Mouse (Mus musculus) MEL (cell line): ENCODE measurements around the gene Ptprn2. TPM values are rescaled to one million over a fixed set of nuclear protein-coding genes. Genes with fewer than 3 reads are reported as not detected.

ENCODE experiments used
- DNase-seq: peaks from one replicate; pipeline ENCODE4 v3.0.0; 2011; ENCODE audit warnings: low read depth, low spot score
- H3K27ac ChIP-seq: 2 replicates; pipeline ENCODE4 v1.5.1; 2012; ENCODE audit warnings: low read depth, mild to moderate bottlenecking, control low read depth, low read length, moderate library complexity; ENCODE audit not compliant: control insufficient read depth
- H3K27me3 ChIP-seq, 2 experiments: fragments of 150-350 bp in 1 of 2; sonication (generic) in 1 of 2; 2 replicates each; pipeline ENCODE4 v1.6.1; 2012; ENCODE audit warnings: low read length in 2 of 2, mild to moderate bottlenecking in 2 of 2, improper control_type of control experiment in 1 of 2, moderate library complexity in 1 of 2; ENCODE audit not compliant: insufficient read depth in 2 of 2, control insufficient read depth in 1 of 2
- H3K36me3 ChIP-seq, 2 experiments: 2 replicates each; pipeline ENCODE4 v1.6.1; 2012 to 2014; ENCODE audit warnings: low read length in 2 of 2, improper control_type of control experiment in 1 of 2, inconsistent platforms in 1 of 2, mild to moderate bottlenecking in 1 of 2; ENCODE audit not compliant: insufficient read depth in 2 of 2, control insufficient read depth in 1 of 2
- H3K4me1 ChIP-seq, 2 experiments: fragments of 150-350 bp in 1 of 2; sonication (generic) in 1 of 2; 2 replicates each; pipeline ENCODE4 v1.6.1; 2012; ENCODE audit warnings: low read length in 2 of 2, improper control_type of control experiment in 1 of 2, mild to moderate bottlenecking in 1 of 2; ENCODE audit not compliant: insufficient read depth in 2 of 2, control insufficient read depth in 1 of 2
- H3K4me3 ChIP-seq, 2 experiments: fragments of 150-350 bp in 1 of 2; sonication (generic) in 1 of 2; 2 replicates each; pipeline ENCODE4 v1.5.1; 2012; ENCODE audit warnings: low read depth in 2 of 2, low read length in 2 of 2, mild to moderate bottlenecking in 2 of 2, moderate library complexity in 2 of 2, control low read depth in 1 of 2, improper control_type of control experiment in 1 of 2; ENCODE audit not compliant: control insufficient read depth in 1 of 2, insufficient read depth in 1 of 2
- H3K79me2 ChIP-seq: 2 replicates; pipeline ENCODE4 v1.6.1; 2012; ENCODE audit warnings: mild to moderate bottlenecking, low read length, moderate library complexity; ENCODE audit not compliant: control insufficient read depth, poor library complexity, insufficient read depth
- H3K9ac ChIP-seq: 2 replicates; pipeline ENCODE4 v1.6.1; 2012; ENCODE audit warnings: low read depth, mild to moderate bottlenecking, control low read depth, low read length, moderate library complexity; ENCODE audit not compliant: control insufficient read depth, poor library complexity, severe bottlenecking
- H3K9me3 ChIP-seq: fragments of 150-350 bp; sonication (generic); replicated peaks from 2 replicates; pipeline ENCODE4 v1.6.1; 2012; ENCODE audit warnings: mild to moderate bottlenecking, low read length, improper control_type of control experiment, moderate library complexity; ENCODE audit not compliant: insufficient read depth
- E2F4 ChIP-seq: IDR thresholded peaks from 2 replicates; pipeline ENCODE4 v1.6.1; 2011; ENCODE audit warnings: low read depth, low read length, improper control_type of control experiment, borderline replicate concordance
- ELF1 ChIP-seq: IDR thresholded peaks from 2 replicates; pipeline ENCODE4 v1.6.1; 2014; ENCODE audit warnings: low read depth, mild to moderate bottlenecking, inconsistent platforms, low read length, improper control_type of control experiment, moderate library complexity
- EP300 ChIP-seq, 2 experiments: IDR thresholded peaks; 2 replicates each; pipeline ENCODE4 v1.6.1; 2011; ENCODE audit warnings: improper control_type of control experiment in 2 of 2, low read length in 2 of 2, low read depth in 1 of 2, mild to moderate bottlenecking in 1 of 2
- GABPA ChIP-seq: IDR thresholded peaks from 2 replicates; pipeline ENCODE4 v1.6.1; 2012; ENCODE audit warnings: low read depth, mild to moderate bottlenecking, inconsistent platforms, low read length, improper control_type of control experiment, moderate library complexity
- JUND ChIP-seq: IDR thresholded peaks from 2 replicates; pipeline ENCODE4 v1.6.1; 2011; ENCODE audit warnings: low read depth, mild to moderate bottlenecking, improper control_type of control experiment, low read length
- MAZ ChIP-seq: IDR thresholded peaks from 2 replicates; pipeline ENCODE4 v1.6.1; 2012; ENCODE audit warnings: low read depth, mild to moderate bottlenecking, inconsistent platforms, low read length, improper control_type of control experiment
- POLR2AphosphoS5 ChIP-seq: IDR thresholded peaks from 2 replicates; pipeline ENCODE4 v1.6.1; 2012; ENCODE audit warnings: low read depth, borderline replicate concordance, mild to moderate bottlenecking, inconsistent platforms, low read length, moderate library complexity, mixed read lengths
- RCOR1 ChIP-seq: IDR thresholded peaks from 2 replicates; pipeline ENCODE4 v1.6.1; 2012; ENCODE audit warnings: low read depth, mild to moderate bottlenecking, inconsistent platforms, low read length, improper control_type of control experiment
- USF1 ChIP-seq: IDR thresholded peaks from 2 replicates; pipeline ENCODE4 v1.6.1; 2014; ENCODE audit warnings: low read depth, mild to moderate bottlenecking, inconsistent platforms, low read length, improper control_type of control experiment, moderate library complexity
- ZKSCAN1 ChIP-seq: IDR thresholded peaks from 2 replicates; pipeline ENCODE4 v1.6.1; 2012; ENCODE audit warnings: low read depth, mild to moderate bottlenecking, inconsistent platforms, low read length, improper control_type of control experiment, moderate library complexity
- ZMIZ1 ChIP-seq: IDR thresholded peaks from 2 replicates; pipeline ENCODE4 v1.6.1; 2012; ENCODE audit warnings: low read depth, mild to moderate bottlenecking, inconsistent platforms, low read length, improper control_type of control experiment, moderate library complexity
- polyA plus RNA-seq, 2 experiments: library from polyadenylated mRNA; stranded (reverse) in 1 of 2; unstranded in 1 of 2; fragments of >175 nt in 1 of 2; fragments of >200 nt in 1 of 2; gene quantifications; 2 replicates each; pipeline versions ENCODE4 v1.2.1 to v1.2.4; 2012; ENCODE audit warnings: low replicate concordance in 2 of 2, low read depth in 1 of 2; ENCODE audit not compliant: insufficient read length in 2 of 2, insufficient read depth in 1 of 2, missing spikeins in 1 of 2
- total RNA-seq: library from RNA; depleted of rRNA; stranded (reverse); fragments of 300-350 nt; gene quantifications from 2 replicates; pipeline ENCODE4 v1.2.3, GENCODE M21; 2012

Gene Ptprn2
- total and polyA plus RNA-seq, 3 experiments, result not detected

GRCm38 (mm10) chr12:117239927-117240715 lies 754.6 kb downstream of the Ptprn2 start:
- no peaks in the 10 kb centered on the region for H3K79me2 ChIP-seq
- no peak overlapping the region for H3K9ac ChIP-seq
- H3K36me3 ChIP-seq, result no peaks in the 10 kb centered on the region
- no peak overlapping the region for H3K27ac ChIP-seq
- H3K9me3 ChIP-seq, result 0 out of 2 replicates have a peak, but pooled peaks cover 1% of the 10 kb centered on the region
- no peak overlapping the region for H3K4me3 ChIP-seq
- TF ChIP-seq JUND, result no peak
- TF ChIP-seq, all 39 proteins: peak for 0
- DNase-seq, result no peak
- H3K4me1 ChIP-seq, result no peaks in the 10 kb centered on the region
- H3K27me3 ChIP-seq, result no peaks in the 10 kb centered on the region

GRCm38 (mm10) chr12:117242181-117242580 lies 756.7 kb downstream of the Ptprn2 start:
- Histone ChIP-seq H3K4me1 (no peaks in the 10 kb centered on the region), H3K9me3 (0 out of 2 replicates have a peak, but pooled peaks cover 1% of the 10 kb centered on the region), H3K79me2 (no peaks in the 10 kb centered on the region)

GRCm38 (mm10) chr12:117245885-117246478 lies 760.5 kb downstream of the Ptprn2 start:
- no peak for DNase-seq
- TF ChIP-seq POLR2AphosphoS5 (no peak), MAZ (no peak), USF1 (no peak)
- Histone ChIP-seq H3K4me1 (no peaks in the 10 kb centered on the region), H3K9ac (no peak overlapping the region), H3K36me3 (no peaks in the 10 kb centered on the region), H3K79me2 (no peaks in the 10 kb centered on the region), H3K27ac (no peak overlapping the region), H3K4me3 (no peak overlapping the region), H3K27me3 (no peaks in the 10 kb centered on the region), H3K9me3 (no peaks in the 10 kb centered on the region)

More at GRCm38 (mm10) chr12:117242181-117242580, 756.7 kb downstream of the Ptprn2 start:
- no peak overlapping the region for H3K27ac ChIP-seq
- TF ChIP-seq E2F4 (no peak), GABPA (no peak), RCOR1 (no peak), ELF1 (no peak), ZKSCAN1 (no peak), EP300 (IDR thresholded peaks at IDR 0.05; ENCODE audit: low read depth in 1 of 2, low read length in 2 of 2) (no peak), ZMIZ1 (no peak)
- TF ChIP-seq, all 39 proteins: peak for 0
- Histone ChIP-seq H3K27me3 (no peaks in the 10 kb centered on the region), H3K4me3 (no peak overlapping the region), H3K9ac (no peak overlapping the region), H3K36me3 (no peaks in the 10 kb centered on the region)
- DNase-seq, result no peak
